Mouse (Mus musculus) spleen, adult 2 months (tissue): ENCODE results near the gene Olfr211. TPM values are rescaled to one million over a fixed set of nuclear protein-coding genes. Genes with fewer than 3 reads are reported as not detected.

Source experiments
- DNase-seq, 2 experiments: peaks; one replicate each; pipeline versions ENCODE4 v3.0.0 to v3.0.0-alpha.2; 2012 to 2021; ENCODE audit warnings: low spot score in 2 of 2, low read depth in 1 of 2
- H3K27ac ChIP-seq: fragments of 200-500 bp; 2 replicates; pipeline ENCODE4 v1.5.1; 2012; ENCODE audit warnings: low read length, inconsistent platforms; ENCODE audit not compliant: insufficient read depth
- H3K27me3 ChIP-seq: fragments of 200-500 bp; 2 replicates; pipeline ENCODE4 v1.6.1; 2012; ENCODE audit warnings: mild to moderate bottlenecking, moderate library complexity, low read length, inconsistent platforms; ENCODE audit not compliant: control insufficient read depth, insufficient read depth
- H3K36me3 ChIP-seq: fragments of 200-500 bp; 2 replicates; pipeline ENCODE4 v1.6.1; 2012; ENCODE audit warnings: mild to moderate bottlenecking, low read length, inconsistent platforms; ENCODE audit not compliant: control insufficient read depth, insufficient read depth
- H3K4me1 ChIP-seq: fragments of 200-500 bp; 2 replicates; pipeline ENCODE4 v1.6.1; 2011; ENCODE audit warnings: inconsistent platforms; ENCODE audit not compliant: control insufficient read depth, insufficient read depth, insufficient read length
- H3K4me3 ChIP-seq: fragments of 200-500 bp; 2 replicates; pipeline ENCODE4 v1.5.1; 2011; ENCODE audit warnings: mild to moderate bottlenecking, inconsistent platforms; ENCODE audit not compliant: insufficient read depth, insufficient read length; ENCODE audit errors: extremely low read depth
- CTCF ChIP-seq: fragments of 200-500 bp; IDR thresholded peaks from 2 replicates; pipeline ENCODE4 v1.5.1; 2011; ENCODE audit warnings: mild to moderate bottlenecking, inconsistent platforms; ENCODE audit not compliant: insufficient read depth, insufficient read length, insufficient replicate concordance; ENCODE audit errors: extremely low read depth
- POLR2A ChIP-seq: fragments of 200-500 bp; IDR thresholded peaks from 2 replicates; pipeline ENCODE4 v1.6.1; 2011; ENCODE audit warnings: low read depth, low read length, inconsistent platforms
- WGBS: fragments of 180-500 bp; shearing (Covaris S2); methylation state at CpG from one replicate; pipeline ENCODE4 v1.1.7; 2018; 5-methylcytosine and 5-hydroxymethylcytosine counted together
- polyA plus RNA-seq: library from polyadenylated mRNA; depleted of rRNA; stranded (reverse); fragments of >200 nt; gene quantifications from 2 replicates; pipeline ENCODE4 v1.2.3, GENCODE M21; 2012; rRNA removed

Olfr211 gene
- polyA plus RNA-seq, 1 experiment = not detected

GRCm38 (mm10) chr6:116514832-116515231 is 25.9 kb downstream of the Olfr211 start:
- H3K27me3 ChIP-seq = no peaks in the 10 kb centered on the region
- H3K36me3 ChIP-seq = no peaks in the 10 kb centered on the region
- H3K4me1 ChIP-seq = no peaks in the 10 kb centered on the region
- no peak overlapping the region for H3K4me3 ChIP-seq
- no peak for TF ChIP-seq POLR2A
- no peak for TF ChIP-seq CTCF
- no peak overlapping the region for H3K27ac ChIP-seq
- no peak for DNase-seq

- no peaks in the 10 kb centered on the region for H3K36me3 ChIP-seq
- H3K27ac ChIP-seq = no peak within 1 kb of the TSS
- H3K27me3 ChIP-seq = no peaks in the 10 kb centered on the region
- no peak for DNase-seq
- TF ChIP-seq CTCF (no peak), POLR2A (no peak)
- H3K4me1 ChIP-seq = no peaks in the 10 kb centered on the region
- 82% methylated on average over 1 of the region's 1 CpGs for WGBS
- H3K4me3 ChIP-seq = no peak within 1 kb of the TSS
Measured at GRCm38 (mm10) chr6:116538156-116538555, 49.3 kb downstream of the Olfr211 start, which contains the start of gene Olfr213. Gene Olfr213 (plus strand): TSS chr6:116538456.

- TF ChIP-seq CTCF (no peak), POLR2A (no peak)
- 49% methylated on average over 2 of the region's 2 CpGs for WGBS
- no peaks in the 10 kb centered on the region for H3K36me3 ChIP-seq
- H3K27ac ChIP-seq = no peak overlapping the region
- no peak for DNase-seq
- H3K4me1 ChIP-seq = no peaks in the 10 kb centered on the region
- no peaks in the 10 kb centered on the region for H3K27me3 ChIP-seq
- H3K4me3 ChIP-seq = no peak overlapping the region
Measured at GRCm38 (mm10) chr6:116542500-116542899, 53.6 kb downstream of the Olfr211 start.

Other genes starting within 250 kb of the Olfr211 start
- gene Zfand4, start 224.9 kb upstream of the Olfr211 start, polyA plus RNA-seq = 0.35 and 0.47 TPM in 2 replicates
- 24.1 and 36.7 TPM in 2 replicates for gene March8, start 151.1 kb upstream of the Olfr211 start, polyA plus RNA-seq
- gene Alox5, start 27.9 kb upstream of the Olfr211 start, polyA plus RNA-seq = 2.5 and 2.8 TPM in 2 replicates
- not detected in 2 replicates for gene Olfr212, start 17.4 kb downstream of the Olfr211 start, polyA plus RNA-seq
- gene Olfr213, start 49.4 kb downstream of the Olfr211 start, polyA plus RNA-seq = not detected in 2 replicates
- gene Gm5580, start 62.0 kb downstream of the Olfr211 start, polyA plus RNA-seq = not detected in 2 replicates
- gene Olfr214, start 65.1 kb downstream of the Olfr211 start, polyA plus RNA-seq = not detected in 2 replicates
- gene Olfr215, start 95.1 kb downstream of the Olfr211 start, polyA plus RNA-seq = not detected in 2 replicates
- gene Zfp422, start 139.9 kb downstream of the Olfr211 start, polyA plus RNA-seq = 5.9 and 7.2 TPM in 2 replicates
- 2.5 and 2.6 TPM in 2 replicates for gene Depp1, start 161.5 kb downstream of the Olfr211 start, polyA plus RNA-seq
- gene Rassf4, start 184.9 kb downstream of the Olfr211 start, polyA plus RNA-seq = 19.4 and 23.5 TPM in 2 replicates
- gene Tmem72, start 227.8 kb downstream of the Olfr211 start, polyA plus RNA-seq = 0.01 TPM in 2 replicates